Comparison of ENCODE assay signal across 22 mouse cellular contexts in genomic region chr11:84846741-84847474, GRCm38 (mm10). TPM values are rescaled to one million over a fixed set of nuclear protein-coding genes. Genes with fewer than 3 reads are reported as not detected.
A peak's percentile ranks its signal among the peaks of the same experiment; 100 is the strongest.
DNase-seq lines count a peak whose midpoint lies in the region; ATAC-seq and TF ChIP-seq lines count a peak whose summit lies in the region.
"Had no signal": no experiment of that assay in that cellular context is flagged by ENCODE, and none has a peak within 500 bp of the region (broad histone marks: within the 10 kb centered on the region; RNA-seq: fewer than 3 reads in every experiment).

No protein-coding gene starts in this region.

- H3K36me3 ChIP-seq in midbrain, embryonic 11.5 days (ENCODE audit: control insufficient read depth, insufficient read depth, low read length) = peaks cover 7% of the 10 kb centered on the region; the same call in 1 of the 2 replicates
- H3K36me3 ChIP-seq in midbrain, embryonic 15.5 days (replicated peaks) = peaks cover 21% of the 10 kb centered on the region; the same call in 1 of the 2 replicates
- H3K36me3 ChIP-seq in thymus, adult 2 months (ENCODE audit: control insufficient read depth, insufficient read depth, low read length) = peaks cover 52% of the 10 kb centered on the region

- no peaks in the 10 kb centered on the region for H3K9me3 ChIP-seq in midbrain, embryonic 11.5 days (ENCODE audit: control insufficient read depth, low read length)
- no peaks in the 10 kb centered on the region for H3K9me3 ChIP-seq in midbrain, embryonic 15.5 days
- H3K9me3 ChIP-seq: embryonic facial prominence, embryonic 12.5 days; embryonic facial prominence, embryonic 15.5 days; hindbrain, embryonic 12.5 days; hindbrain, embryonic 15.5 days had no signal

- H3K4me1 ChIP-seq in midbrain, embryonic 11.5 days (ENCODE audit: control insufficient read depth, insufficient read depth, low read length) = no peaks in the 10 kb centered on the region
- H3K4me1 ChIP-seq in midbrain, embryonic 15.5 days = no peaks in the 10 kb centered on the region
- H3K4me1 ChIP-seq in thymus, adult 2 months (replicated peaks; ENCODE audit: control insufficient read depth, insufficient read depth, low read length) = no peaks in the 10 kb centered on the region
- H3K4me1 ChIP-seq: embryonic facial prominence, embryonic 12.5 days; embryonic facial prominence, embryonic 15.5 days; hindbrain, embryonic 12.5 days; hindbrain, embryonic 15.5 days had no signal

- peak; percentile 69 for DNase-seq in midbrain, embryonic 11.5 days (ENCODE audit: low spot score, missing footprints)
- DNase-seq in ES-CJ7 (ENCODE audit: low read depth, low spot score) (peak; percentile 86), R1 (ENCODE audit: low read depth, low spot score) (peak; percentile 94)
- DNase-seq in urinary bladder, postnatal 36 days (ENCODE audit: low spot score in 2 of 2) = no peak
- DNase-seq in right cerebral cortex, postnatal 4 days = no peak
- no peak for DNase-seq in thymus, adult 2 months
- DNase-seq in ovary, postnatal 14 days (ENCODE audit: low spot score) = no peak
- DNase-seq: B cell, adult 2 months; cerebellum, adult 18-20 months; cerebellum, adult 9-10 months; cerebellum, postnatal 25 days; forebrain, postnatal 0 days; gastrocnemius, adult 2 months; gastrocnemius, postnatal 14 days had no signal

- H3K27ac ChIP-seq in midbrain, embryonic 11.5 days (ENCODE audit: low read depth, low read length) = no peak overlapping the region
- no peak overlapping the region for H3K27ac ChIP-seq in midbrain, embryonic 15.5 days
- H3K27ac ChIP-seq in thymus, adult 2 months (ENCODE audit: control insufficient read depth, insufficient read depth, low read length) = no peak overlapping the region
- H3K27ac ChIP-seq: embryonic facial prominence, embryonic 12.5 days; embryonic facial prominence, embryonic 15.5 days; gastrocnemius, adult 2 months; hindbrain, embryonic 12.5 days; hindbrain, embryonic 15.5 days had no signal

- TF ChIP-seq POLR2A in thymus, adult 2 months (IDR thresholded peaks at IDR 0.05; ENCODE audit: control insufficient read depth, extremely low read depth, insufficient read depth, low read length, poor library complexity) = no peak

- no peak for ATAC-seq in midbrain, embryonic 11.5 days (ENCODE audit: low FRiP score)
- no peak for ATAC-seq in midbrain, embryonic 15.5 days (replicated peaks)
- ATAC-seq: forebrain, embryonic 14.5 days; forebrain, postnatal 0 days; Patski had no signal

- WGBS in midbrain, embryonic 11.5 days = 95% methylated on average over 15 of the region's 15 CpGs
- WGBS in midbrain, embryonic 15.5 days = 95% methylated on average over 15 of the region's 15 CpGs
- WGBS in thymus, adult 2 months = 97% methylated on average over 15 of the region's 15 CpGs

- no peak overlapping the region for H3K4me2 ChIP-seq in midbrain, embryonic 11.5 days
- no peak overlapping the region for H3K4me2 ChIP-seq in midbrain, embryonic 15.5 days
- H3K4me2 ChIP-seq: embryonic facial prominence, embryonic 12.5 days; embryonic facial prominence, embryonic 15.5 days; heart, embryonic 11.5 days; hindbrain, embryonic 12.5 days; hindbrain, embryonic 15.5 days had no signal

- no peak overlapping the region for H3K9ac ChIP-seq in midbrain, embryonic 11.5 days (ENCODE audit: low read length)
- H3K9ac ChIP-seq in midbrain, embryonic 15.5 days = no peak overlapping the region
- H3K9ac ChIP-seq: embryonic facial prominence, embryonic 12.5 days; embryonic facial prominence, embryonic 15.5 days; forebrain, postnatal 0 days; hindbrain, embryonic 12.5 days; hindbrain, embryonic 15.5 days had no signal

- no peaks in the 10 kb centered on the region for H3K27me3 ChIP-seq in midbrain, embryonic 11.5 days (ENCODE audit: control insufficient read depth, insufficient read depth, low read length)
- H3K27me3 ChIP-seq in midbrain, embryonic 15.5 days (replicated peaks) = no peaks in the 10 kb centered on the region
- no peaks in the 10 kb centered on the region for H3K27me3 ChIP-seq in thymus, adult 2 months (ENCODE audit: control insufficient read depth, insufficient read depth, low read length)
- H3K27me3 ChIP-seq: embryonic facial prominence, embryonic 12.5 days; embryonic facial prominence, embryonic 15.5 days; hindbrain, embryonic 12.5 days; hindbrain, embryonic 15.5 days; Patski had no signal

- no peak for TF ChIP-seq CTCF in thymus, adult 2 months (IDR thresholded peaks at IDR 0.05; ENCODE audit: borderline replicate concordance, control insufficient read depth, extremely low read depth, insufficient read depth, low read length, poor library complexity)

- no peak overlapping the region for H3K4me3 ChIP-seq in midbrain, embryonic 11.5 days (ENCODE audit: low read depth, low read length)
- H3K4me3 ChIP-seq in midbrain, embryonic 15.5 days = no peak overlapping the region
- no peak overlapping the region for H3K4me3 ChIP-seq in thymus, adult 2 months (ENCODE audit: control insufficient read depth, insufficient read depth, low read length)
- H3K4me3 ChIP-seq: embryonic facial prominence, embryonic 12.5 days; embryonic facial prominence, embryonic 15.5 days; gastrocnemius, adult 2 months; hindbrain, embryonic 12.5 days; hindbrain, embryonic 15.5 days had no signal

RNA-seq across cellular contexts. Expression of gene Dhrs11, which starts 18.1 kb away (rescaled TPM):
- polyA plus RNA-seq in midbrain, embryonic 11.5 days (2014; fragmentation: Nextera tagmentation; extraction: Ambion mirVana) = 12.2 and 12.6 TPM in 2 replicates
- 6.6 and 8.7 TPM in 2 replicates for polyA plus RNA-seq in midbrain, embryonic 15.5 days (2015; fragmentation: Nextera tagmentation; extraction: Ambion mirVana)
- 19.0 and 26.4 TPM in 2 replicates for polyA plus RNA-seq in thymus, adult 2 months (2012; rRNA removed)

RNA-seq across cellular contexts. Expression of gene Ggnbp2, which starts 23.7 kb away (rescaled TPM):
- polyA plus RNA-seq in midbrain, embryonic 11.5 days (2014; fragmentation: Nextera tagmentation; extraction: Ambion mirVana) = 71.0 and 75.4 TPM in 2 replicates
- polyA plus RNA-seq in midbrain, embryonic 15.5 days (2015; fragmentation: Nextera tagmentation; extraction: Ambion mirVana) = 71.8 and 72.8 TPM in 2 replicates
- polyA plus RNA-seq in thymus, adult 2 months (2012; rRNA removed) = 44.6 and 48.6 TPM in 2 replicates

RNA-seq across cellular contexts. Expression of gene Mrm1, which starts 27.6 kb away (rescaled TPM):
- polyA plus RNA-seq in midbrain, embryonic 11.5 days (2014; fragmentation: Nextera tagmentation; extraction: Ambion mirVana) = 10.3 and 11.4 TPM in 2 replicates
- polyA plus RNA-seq in midbrain, embryonic 15.5 days (2015; fragmentation: Nextera tagmentation; extraction: Ambion mirVana) = 13.2 and 16.0 TPM in 2 replicates
- 13.5 and 15.1 TPM in 2 replicates for polyA plus RNA-seq in thymus, adult 2 months (2012; rRNA removed)

RNA-seq across cellular contexts. Expression of gene Myo19, which starts 33.0 kb away (rescaled TPM):
- 7.5 and 7.7 TPM in 2 replicates for polyA plus RNA-seq in midbrain, embryonic 11.5 days (2014; fragmentation: Nextera tagmentation; extraction: Ambion mirVana)
- 6.0 and 7.2 TPM in 2 replicates for polyA plus RNA-seq in midbrain, embryonic 15.5 days (2015; fragmentation: Nextera tagmentation; extraction: Ambion mirVana)
- polyA plus RNA-seq in thymus, adult 2 months (2012; rRNA removed) = 14.0 and 14.5 TPM in 2 replicates

RNA-seq across cellular contexts. Expression of gene Pigw, which starts 33.2 kb away (rescaled TPM):
- polyA plus RNA-seq in midbrain, embryonic 11.5 days (2014; fragmentation: Nextera tagmentation; extraction: Ambion mirVana) = 3.1 and 3.9 TPM in 2 replicates
- polyA plus RNA-seq in midbrain, embryonic 15.5 days (2015; fragmentation: Nextera tagmentation; extraction: Ambion mirVana) = 2.3 and 2.5 TPM in 2 replicates
- 2.5 and 3.7 TPM in 2 replicates for polyA plus RNA-seq in thymus, adult 2 months (2012; rRNA removed)

Comparison
In these comparisons a context has a peak if more than half of its experiments do, and no peak if none do; other contexts are left out.
1. DNase-seq: peak in midbrain, embryonic 11.5 days (single experiment), ES-CJ7 (single experiment) and R1 (single experiment); none in urinary bladder, postnatal 36 days (0 of 2), right cerebral cortex, postnatal 4 days (single experiment), thymus, adult 2 months (single experiment) and ovary, postnatal 14 days (single experiment).